Mouse (Mus musculus) embryonic facial prominence, embryonic 11.5 days (tissue): ENCODE measurements around the gene Gm45753. TPM values are rescaled to one million over a fixed set of nuclear protein-coding genes. Genes with fewer than 3 reads are reported as not detected.

Experiments used
- ATAC-seq: fragments of 200-750 bp; cut with Nextera tagmentation; replicated peaks from 2 replicates; pipeline ENCODE4 v1.8.0; 2017; ENCODE audit warnings: low read depth; ENCODE audit not compliant: insufficient number of reproducible peaks, low FRiP score, low TSS enrichment
- DNase-seq: peaks from one replicate; pipeline ENCODE4 v3.0.0-alpha.2; 2015; ENCODE audit warnings: low spot score
- H3K27ac ChIP-seq: fragments of 300-500 bp; sonication (generic); replicated peaks from 2 replicates; pipeline ENCODE4 v1.5.1; 2014; ENCODE audit warnings: mild to moderate bottlenecking, low read depth, low read length, control low read depth
- H3K27me3 ChIP-seq: fragments of 300-500 bp; sonication (generic); 2 replicates; pipeline ENCODE4 v1.6.1; 2014; ENCODE audit warnings: mild to moderate bottlenecking, low read length, moderate library complexity, mixed read lengths; ENCODE audit not compliant: control insufficient read depth, insufficient read depth
- H3K36me3 ChIP-seq: fragments of 300-500 bp; sonication (generic); replicated peaks from 2 replicates; pipeline ENCODE4 v1.6.1; 2014; ENCODE audit warnings: low read depth, mild to moderate bottlenecking, low read length, moderate library complexity, mixed read lengths; ENCODE audit not compliant: control insufficient read depth, insufficient read depth
- H3K4me1 ChIP-seq: fragments of 300-500 bp; sonication (generic); 2 replicates; pipeline ENCODE4 v1.6.1; 2014; ENCODE audit warnings: low read length, mixed read lengths; ENCODE audit not compliant: control insufficient read depth, insufficient read depth
- H3K4me2 ChIP-seq: fragments of 300-500 bp; sonication (generic); 2 replicates; pipeline ENCODE4 v1.6.1; 2014; ENCODE audit warnings: low read depth, mild to moderate bottlenecking, control low read depth, low read length, moderate library complexity
- H3K4me3 ChIP-seq: fragments of 300-500 bp; sonication (generic); 2 replicates; pipeline ENCODE4 v1.5.1; 2014; ENCODE audit warnings: low read depth, low read length, control low read depth
- H3K9ac ChIP-seq: fragments of 300-500 bp; sonication (generic); replicated peaks from 2 replicates; pipeline ENCODE4 v1.6.1; 2014; ENCODE audit warnings: mild to moderate bottlenecking, control low read depth, low read length
- H3K9me3 ChIP-seq: fragments of 300-500 bp; sonication (generic); replicated peaks from 2 replicates; pipeline ENCODE4 v1.6.1; 2016; ENCODE audit warnings: mild to moderate bottlenecking, low read length, inconsistent platforms, mixed read lengths; ENCODE audit not compliant: control insufficient read depth
- WGBS: fragments of 180-500 bp; shearing (Covaris S2); extraction: QIAGEN DNeasy Blood & Tissue Kit; methylation state at CpG from one replicate; pipeline ENCODE4 v1.1.7; 2014; 5-methylcytosine and 5-hydroxymethylcytosine counted together
- polyA plus RNA-seq: library from polyadenylated mRNA; unstranded; fragments of >200 nt; fragmentation: Nextera tagmentation; extraction: Ambion mirVana; gene quantifications from 2 replicates; pipeline ENCODE4 v1.2.1, GENCODE M21; 2014

Gene Gm45753
- polyA plus RNA-seq, 1 experiment from 2014 or later: not detected

DNA sequence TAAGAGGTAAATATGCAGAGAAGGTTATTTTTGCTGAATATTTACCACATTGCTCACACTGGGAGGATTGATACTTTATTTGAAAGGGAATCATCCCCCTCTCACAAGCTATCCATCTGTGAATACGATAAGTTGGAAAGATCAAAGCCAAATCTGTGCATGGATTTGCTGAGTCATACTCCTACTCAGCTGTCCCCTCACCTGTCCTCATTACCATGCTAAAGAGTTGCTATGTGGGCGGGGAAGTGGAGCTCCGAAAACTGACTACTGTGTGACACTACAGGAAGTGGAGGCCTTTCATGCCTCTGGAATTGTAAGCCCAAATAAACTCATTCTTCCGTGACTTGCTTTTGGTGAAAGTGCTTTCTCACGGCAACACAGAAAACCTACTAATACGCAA, 73.0 kb downstream of the Gm45753 start:
- WGBS: 84% methylated on average over 6 of the region's 6 CpGs
- ATAC-seq (no peak), DNase-seq (no peak)
- H3K4me1 ChIP-seq: no peaks in the 10 kb centered on the region
- no peak overlapping the region for H3K4me3 ChIP-seq
- no peaks in the 10 kb centered on the region for H3K36me3 ChIP-seq
- no peaks in the 10 kb centered on the region for H3K27me3 ChIP-seq
- H3K27ac ChIP-seq: no peak overlapping the region
- no peaks in the 10 kb centered on the region for H3K9me3 ChIP-seq
- no peak overlapping the region for H3K4me2 ChIP-seq
- H3K9ac ChIP-seq: no peak overlapping the region

DNA sequence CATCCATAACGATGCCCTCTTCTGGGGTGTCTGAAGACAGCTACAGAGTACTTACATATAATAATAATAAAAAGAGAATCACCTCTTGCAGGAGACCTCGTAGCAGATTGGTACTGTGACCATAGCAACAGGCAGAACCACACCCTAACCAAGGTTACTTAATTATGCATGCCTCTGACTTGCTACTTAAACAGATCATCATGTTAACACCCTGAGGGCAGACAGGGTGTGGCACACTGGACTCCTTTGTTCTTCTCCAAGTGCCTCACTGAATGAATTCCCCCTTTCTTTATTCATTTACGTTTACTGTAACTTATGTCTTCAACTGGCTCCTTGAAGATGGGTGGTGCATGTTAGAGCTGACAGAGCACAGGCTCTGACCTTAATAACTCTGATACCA, 75.0 kb downstream of the Gm45753 start:
- no peaks in the 10 kb centered on the region for H3K4me1 ChIP-seq
- no peak overlapping the region for H3K27ac ChIP-seq
- H3K36me3 ChIP-seq: no peaks in the 10 kb centered on the region
- DNase-seq (no peak), ATAC-seq (no peak)
- H3K4me2 ChIP-seq: no peak overlapping the region
- H3K27me3 ChIP-seq: no peaks in the 10 kb centered on the region
- H3K9ac ChIP-seq: no peak overlapping the region
- H3K9me3 ChIP-seq: no peaks in the 10 kb centered on the region
- WGBS: 66% methylated on average over 3 of the region's 3 CpGs
- no peak overlapping the region for H3K4me3 ChIP-seq

Other genes with a start within 250 kb of the Gm45753 start
- gene Mtnr1a, start 239.3 kb downstream of the Gm45753 start, polyA plus RNA-seq: 0.35 TPM in 1 of 2 replicates, not detected in the other
- gene F11, start 46.4 kb downstream of the Gm45753 start, polyA plus RNA-seq: 0.22 TPM in 1 of 2 replicates, not detected in the other
- gene Klkb1, start 13.6 kb downstream of the Gm45753 start, polyA plus RNA-seq: not detected in 2 replicates
- 2.0 and 2.1 TPM in 2 replicates for gene Cyp4v3, start 24.8 kb upstream of the Gm45753 start, polyA plus RNA-seq
- 12.9 and 15.3 TPM in 2 replicates for gene Fam149a, start 73.8 kb upstream of the Gm45753 start, polyA plus RNA-seq
- 1.0 and 2.1 TPM in 2 replicates for gene Tlr3, start 102.6 kb upstream of the Gm45753 start, polyA plus RNA-seq
- 23.9 and 26.6 TPM in 2 replicates for gene Sorbs2, start 199.3 kb upstream of the Gm45753 start, polyA plus RNA-seq